Mouse (Mus musculus) lung, adult 2 months (tissue): ENCODE results near the gene Pck1.

Experiments used
- CTCF ChIP-seq: fragments of 200-500 bp; IDR thresholded peaks from 2 replicates; pipeline ENCODE4 v1.5.1; 2011; ENCODE audit warnings: mild to moderate bottlenecking, low read length, control low read depth; ENCODE audit not compliant: insufficient read depth
- POLR2A ChIP-seq: fragments of 200-500 bp; IDR thresholded peaks from 2 replicates; pipeline ENCODE4 v1.6.1; 2011; ENCODE audit warnings: low read depth, mild to moderate bottlenecking, control low read depth, low read length, borderline replicate concordance; ENCODE audit errors: extremely low read depth

- TF ChIP-seq CTCF, result no peak
- TF ChIP-seq POLR2A, result no peak
Measured at GRCm38 (mm10) chr2:173179046-173179445, 26.2 kb downstream of the Pck1 start.
